Mouse (Mus musculus) embryonic facial prominence, embryonic 12.5 days (tissue): ENCODE results near the gene Ccnl1. TPM values are rescaled to one million over a fixed set of nuclear protein-coding genes. Genes with fewer than 3 reads are reported as not detected.
A peak's percentile ranks its signal among the peaks of the same experiment; 100 is the strongest.

ENCODE experiments used
- ATAC-seq: fragments of 200-750 bp; cut with Nextera tagmentation; 2 replicates; pipeline ENCODE4 v1.8.0; 2017; ENCODE audit not compliant: insufficient number of reproducible peaks, insufficient read depth, low FRiP score, low TSS enrichment
- H3K27ac ChIP-seq: fragments of 300-500 bp; sonication (generic); 2 replicates; pipeline ENCODE4 v1.5.1; 2016; ENCODE audit warnings: mild to moderate bottlenecking
- H3K27me3 ChIP-seq: fragments of 300-500 bp; sonication (generic); 2 replicates; pipeline ENCODE4 v1.6.1; 2016; ENCODE audit warnings: mild to moderate bottlenecking, moderate library complexity
- H3K36me3 ChIP-seq: fragments of 300-500 bp; sonication (generic); 2 replicates; pipeline ENCODE4 v1.6.1; 2016; ENCODE audit warnings: mild to moderate bottlenecking
- H3K4me1 ChIP-seq: fragments of 300-500 bp; sonication (generic); 2 replicates; pipeline ENCODE4 v1.6.1; 2016
- H3K4me2 ChIP-seq: fragments of 300-500 bp; sonication (generic); replicated peaks from 2 replicates; pipeline ENCODE4 v1.6.1; 2016; ENCODE audit warnings: mild to moderate bottlenecking, moderate library complexity
- H3K4me3 ChIP-seq: fragments of 300-500 bp; sonication (generic); 2 replicates; pipeline ENCODE4 v1.5.1; 2016; ENCODE audit warnings: mild to moderate bottlenecking
- H3K9ac ChIP-seq: fragments of 300-500 bp; sonication (generic); 2 replicates; pipeline ENCODE4 v1.6.1; 2016; ENCODE audit warnings: mild to moderate bottlenecking, moderate library complexity
- H3K9me3 ChIP-seq: fragments of 300-500 bp; sonication (generic); 2 replicates; pipeline ENCODE4 v1.6.1; 2016; ENCODE audit warnings: mild to moderate bottlenecking, moderate library complexity
- WGBS: fragments of 180-500 bp; shearing (Covaris S2); methylation state at CpG from one replicate; pipeline ENCODE4 v1.1.7; 2016; 5-methylcytosine and 5-hydroxymethylcytosine counted together
- polyA plus RNA-seq: library from polyadenylated mRNA; unstranded; fragments of >200 nt; fragmentation: Nextera tagmentation; extraction: Ambion mirVana; gene quantifications from 2 replicates; pipeline ENCODE4 v1.2.1, GENCODE M21; 2016

Gene Ccnl1
- polyA plus RNA-seq, 1 experiment from 2014 or later: 128 TPM

- no peak for ATAC-seq
- peaks cover 19% of the 10 kb centered on the region for H3K4me1 ChIP-seq
- no peak overlapping the region for H3K9ac ChIP-seq
- no peak overlapping the region for H3K4me3 ChIP-seq
- H3K27me3 ChIP-seq: no peaks in the 10 kb centered on the region
- no peak overlapping the region for H3K4me2 ChIP-seq
- no peaks in the 10 kb centered on the region for H3K36me3 ChIP-seq
- WGBS: 55% methylated on average over 8 of the region's 8 CpGs
- H3K9me3 ChIP-seq: no peaks in the 10 kb centered on the region
- H3K27ac ChIP-seq: no peak overlapping the region
These were observed 27.4 kb downstream of the Ccnl1 start for GRCm38 (mm10) chr3:65930636-65931035.

DNA sequence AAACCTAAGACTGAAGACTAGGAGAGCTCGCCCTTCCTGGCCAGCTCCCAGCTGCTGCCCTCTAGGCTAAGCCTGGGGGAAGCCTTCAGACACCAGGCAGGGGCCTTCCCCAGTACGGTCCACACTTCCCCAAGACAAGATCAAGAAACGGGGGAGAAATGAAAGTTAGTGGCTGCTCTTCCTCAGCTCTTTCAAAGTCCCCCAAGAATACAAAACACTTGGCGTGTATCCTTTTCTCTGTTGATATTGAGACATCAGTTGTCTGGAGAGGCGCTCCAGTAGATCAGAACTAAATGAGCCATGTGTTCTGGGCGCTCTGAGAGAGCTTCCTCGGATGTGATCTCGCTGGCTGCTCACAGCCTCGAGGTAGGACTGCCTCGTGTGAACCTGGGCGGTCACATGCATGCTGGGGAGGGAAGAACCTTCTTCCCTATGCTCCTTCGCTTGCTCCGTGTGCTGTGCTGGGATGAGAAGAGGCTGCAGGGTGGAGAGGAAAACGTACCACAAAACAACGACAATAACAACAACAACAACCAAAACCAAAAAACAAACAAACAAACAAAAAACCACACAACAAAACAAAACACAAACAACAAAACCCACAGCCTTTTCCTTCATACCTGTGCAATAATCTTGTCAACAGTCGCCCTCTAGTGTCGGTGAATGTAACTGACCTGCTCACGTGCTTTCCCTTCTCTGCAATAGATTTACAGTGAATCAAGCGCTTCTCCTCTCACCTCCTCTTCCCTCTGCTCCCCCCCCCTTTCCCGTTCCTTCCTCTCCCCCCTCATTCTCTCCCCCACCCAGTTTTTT lies 28.0 kb downstream of the Ccnl1 start:
- peak; percentile 64; the same call in 1 of the 2 replicates for ATAC-seq
- 20% methylated on average over 20 of the region's 20 CpGs for WGBS
- Histone ChIP-seq H3K4me1 (peaks cover 19% of the 10 kb centered on the region), H3K27me3 (no peaks in the 10 kb centered on the region), H3K9me3 (no peaks in the 10 kb centered on the region), H3K4me2 (peak overlapping the region; percentile 40), H3K4me3 (0 out of 2 replicates have a peak overlapping the region, but pooled peaks have one; percentile 6), H3K9ac (no peak overlapping the region), H3K27ac (no peak overlapping the region), H3K36me3 (no peaks in the 10 kb centered on the region)

GRCm38 (mm10) chr3:65929304-65929783 lies 28.7 kb downstream of the Ccnl1 start:
- Histone ChIP-seq H3K4me2 (peak overlapping the region; percentile 40), H3K27ac (no peak overlapping the region), H3K9me3 (no peaks in the 10 kb centered on the region), H3K4me3 (0 out of 2 replicates have a peak overlapping the region, but pooled peaks have one; percentile 6), H3K4me1 (peaks cover 19% of the 10 kb centered on the region), H3K36me3 (no peaks in the 10 kb centered on the region), H3K9ac (no peak overlapping the region), H3K27me3 (no peaks in the 10 kb centered on the region)
- ATAC-seq: peak; percentile 72
- WGBS: 4% methylated on average over 10 of the region's 10 CpGs

DNA sequence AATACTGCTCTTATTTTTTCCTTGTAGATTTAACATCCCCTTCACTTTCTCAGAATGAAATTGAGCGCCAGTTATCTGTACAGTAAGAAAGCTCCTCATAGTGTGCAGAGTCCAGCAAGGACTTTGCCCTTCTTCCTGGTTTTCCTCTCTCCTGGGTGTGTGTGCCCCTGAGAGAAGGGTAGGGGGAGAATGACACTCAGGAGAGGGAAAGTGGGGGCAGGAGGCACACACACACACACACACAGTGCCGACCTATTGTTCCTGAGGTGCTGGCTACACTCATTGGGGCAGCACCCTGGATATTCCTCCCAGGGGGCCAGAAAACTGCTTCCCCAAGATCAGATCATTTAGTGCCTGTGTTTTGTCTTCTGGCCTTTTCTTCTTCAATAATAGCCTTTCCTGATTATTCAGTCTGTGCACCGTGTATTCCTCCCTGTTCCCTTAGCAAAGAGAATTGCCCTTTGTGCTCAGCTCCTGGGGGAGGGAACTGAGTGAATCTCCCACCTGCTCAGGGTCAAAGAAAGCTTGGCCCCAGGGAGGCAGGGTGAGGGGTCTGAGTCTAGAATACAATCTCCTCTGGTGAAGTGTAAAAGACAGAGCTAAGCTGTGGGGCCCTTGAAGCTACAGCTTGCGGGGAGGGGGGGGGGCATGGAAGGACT lies 29.3 kb downstream of the Ccnl1 start:
- no peaks in the 10 kb centered on the region for H3K36me3 ChIP-seq
- 41% methylated on average over 4 of the region's 4 CpGs for WGBS
- H3K4me1 ChIP-seq: peaks cover 19% of the 10 kb centered on the region
- no peak overlapping the region for H3K4me3 ChIP-seq
- ATAC-seq: no peak
- no peaks in the 10 kb centered on the region for H3K9me3 ChIP-seq
- peak overlapping the region; percentile 40 for H3K4me2 ChIP-seq
- no peaks in the 10 kb centered on the region for H3K27me3 ChIP-seq
- H3K9ac ChIP-seq: no peak overlapping the region
- H3K27ac ChIP-seq: no peak overlapping the region

DNA sequence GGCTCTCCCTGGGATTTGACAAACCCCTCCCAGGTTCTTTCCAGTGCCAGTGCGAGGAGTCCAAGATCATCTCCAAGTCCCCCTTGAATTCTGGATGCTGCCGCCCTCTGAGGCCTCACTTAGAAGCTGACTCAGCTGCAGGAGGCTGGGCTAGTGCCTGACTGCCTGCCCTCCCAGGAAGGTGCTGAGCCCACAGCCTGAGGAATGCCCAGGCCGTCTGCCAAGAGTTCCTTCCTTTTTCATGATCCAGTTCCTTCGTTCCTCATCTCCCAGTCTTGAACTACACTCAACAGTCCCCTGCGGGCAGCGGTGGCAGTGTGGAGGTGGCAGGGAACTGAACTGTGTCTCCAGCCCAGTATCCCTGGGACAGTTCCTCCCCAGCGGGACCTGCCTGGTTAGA lies 30.4 kb downstream of the Ccnl1 start:
- WGBS: 59% methylated on average over 7 of the region's 7 CpGs

GRCm38 (mm10) chr3:65927101-65927501 lies 30.9 kb downstream of the Ccnl1 start:
- Histone ChIP-seq H3K9me3 (no peaks in the 10 kb centered on the region), H3K9ac (no peak overlapping the region), H3K36me3 (no peaks in the 10 kb centered on the region), H3K27ac (no peak overlapping the region), H3K4me3 (no peak overlapping the region), H3K4me1 (peaks cover 19% of the 10 kb centered on the region), H3K27me3 (no peaks in the 10 kb centered on the region), H3K4me2 (no peak overlapping the region)
- 81% methylated on average over 4 of the region's 4 CpGs for WGBS
- ATAC-seq: no peak

More for the DNA sequence above, 30.4 kb downstream of the Ccnl1 start:
- Histone ChIP-seq H3K27ac (no peak overlapping the region), H3K4me2 (no peak overlapping the region), H3K36me3 (no peaks in the 10 kb centered on the region), H3K4me1 (peaks cover 19% of the 10 kb centered on the region), H3K9ac (no peak overlapping the region), H3K4me3 (no peak overlapping the region), H3K9me3 (no peaks in the 10 kb centered on the region), H3K27me3 (no peaks in the 10 kb centered on the region)
- no peak for ATAC-seq

GRCm38 (mm10) chr3:65926426-65926825 lies 31.6 kb downstream of the Ccnl1 start:
- Histone ChIP-seq H3K4me1 (peaks cover 19% of the 10 kb centered on the region), H3K9me3 (no peaks in the 10 kb centered on the region), H3K27ac (no peak overlapping the region), H3K9ac (no peak overlapping the region), H3K4me2 (no peak overlapping the region), H3K36me3 (no peaks in the 10 kb centered on the region), H3K4me3 (no peak overlapping the region), H3K27me3 (no peaks in the 10 kb centered on the region)
- 85% methylated on average over 5 of the region's 5 CpGs for WGBS
- no peak for ATAC-seq

DNA sequence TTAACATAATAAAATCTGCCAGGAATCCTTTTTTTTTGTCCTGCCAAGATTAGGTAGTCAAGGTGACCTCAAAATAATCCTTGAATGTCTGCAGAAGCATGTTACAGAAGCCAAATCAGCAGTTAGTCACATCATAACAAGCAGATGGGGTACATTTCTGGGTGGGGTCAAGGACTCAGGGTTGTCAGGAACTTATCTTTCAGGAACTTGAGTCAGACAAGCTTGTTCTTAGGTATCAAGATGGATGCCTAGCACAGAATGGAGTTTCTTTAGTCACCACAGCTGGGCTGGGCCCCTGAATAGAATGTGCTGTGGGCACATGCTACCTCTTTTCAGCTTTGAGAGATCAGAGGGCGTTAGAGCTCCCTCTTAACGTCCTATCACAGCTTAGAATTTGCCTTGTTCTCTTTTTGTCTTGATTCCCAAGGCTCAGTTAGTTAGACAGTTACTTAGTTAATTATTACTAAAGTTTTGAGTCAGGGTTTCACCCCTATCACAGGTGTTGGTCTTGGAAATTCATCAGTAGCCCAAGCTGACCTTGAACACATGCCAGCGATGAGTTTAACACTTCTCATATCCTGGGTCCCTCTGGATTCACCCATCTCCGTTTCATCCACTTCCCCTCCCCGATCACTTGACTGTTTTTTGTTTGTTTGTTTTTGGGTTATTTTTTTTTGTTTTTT lies 32.9 kb downstream of the Ccnl1 start:
- Histone ChIP-seq H3K9me3 (no peaks in the 10 kb centered on the region), H3K4me3 (no peak overlapping the region), H3K36me3 (no peaks in the 10 kb centered on the region), H3K4me1 (peaks cover 17% of the 10 kb centered on the region), H3K4me2 (no peak overlapping the region), H3K9ac (no peak overlapping the region), H3K27ac (no peak overlapping the region), H3K27me3 (no peaks in the 10 kb centered on the region)
- WGBS: 82% methylated on average over 5 of the region's 5 CpGs
- ATAC-seq: no peak

- 68% methylated on average over 6 of the region's 6 CpGs for WGBS
- H3K9ac ChIP-seq: no peak overlapping the region
- no peaks in the 10 kb centered on the region for H3K9me3 ChIP-seq
- H3K4me3 ChIP-seq: no peak overlapping the region
- no peak overlapping the region for H3K4me2 ChIP-seq
- no peak for ATAC-seq
- no peaks in the 10 kb centered on the region for H3K36me3 ChIP-seq
- H3K27me3 ChIP-seq: no peaks in the 10 kb centered on the region
- H3K4me1 ChIP-seq: no peaks in the 10 kb centered on the region
- no peak overlapping the region for H3K27ac ChIP-seq
These were observed 35.6 kb downstream of the Ccnl1 start for GRCm38 (mm10) chr3:65922420-65922819.

GRCm38 (mm10) chr3:65921671-65922070 lies 36.4 kb downstream of the Ccnl1 start:
- H3K9ac ChIP-seq: no peak overlapping the region
- H3K27ac ChIP-seq: no peak overlapping the region
- no peaks in the 10 kb centered on the region for H3K4me1 ChIP-seq
- no peaks in the 10 kb centered on the region for H3K9me3 ChIP-seq
- H3K4me3 ChIP-seq: no peak overlapping the region
- no peak overlapping the region for H3K4me2 ChIP-seq
- WGBS: 89% methylated on average over 1 of the region's 1 CpGs
- no peaks in the 10 kb centered on the region for H3K36me3 ChIP-seq
- no peak for ATAC-seq
- no peaks in the 10 kb centered on the region for H3K27me3 ChIP-seq

DNA sequence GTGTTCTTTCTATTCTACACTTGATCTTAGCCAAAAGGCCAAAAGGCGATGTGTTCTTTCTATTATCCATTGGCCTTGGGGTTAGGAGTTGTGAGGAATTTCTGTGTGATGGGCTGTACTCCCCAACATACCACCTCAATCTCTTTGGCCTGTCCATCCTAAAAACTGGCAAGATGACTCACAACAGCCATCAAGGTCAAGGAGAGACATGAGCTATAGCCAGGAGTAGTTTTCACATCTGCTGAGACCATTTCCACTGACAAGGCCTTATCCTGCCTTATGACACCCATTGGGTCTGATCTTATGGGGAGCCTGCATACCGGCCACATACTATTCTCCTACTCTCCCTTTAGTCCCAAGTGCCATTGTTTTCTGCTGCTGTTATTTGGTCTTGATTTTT lies 39.0 kb downstream of the Ccnl1 start:
- 92% methylated on average over 2 of the region's 2 CpGs for WGBS
- no peak overlapping the region for H3K9ac ChIP-seq
- H3K27me3 ChIP-seq: no peaks in the 10 kb centered on the region
- no peaks in the 10 kb centered on the region for H3K4me1 ChIP-seq
- H3K4me2 ChIP-seq: no peak overlapping the region
- no peaks in the 10 kb centered on the region for H3K36me3 ChIP-seq
- ATAC-seq: no peak
- H3K27ac ChIP-seq: no peak overlapping the region
- H3K9me3 ChIP-seq: no peaks in the 10 kb centered on the region
- H3K4me3 ChIP-seq: no peak overlapping the region
